Comparison of ENCODE assay signal across 8 mouse cellular contexts in genomic region chr10:99265011-99265694, GRCm38 (mm10). TPM values are rescaled to one million over a fixed set of nuclear protein-coding genes. Genes with fewer than 3 reads are reported as not detected.
DNase-seq lines count a peak whose midpoint lies in the region; ATAC-seq lines count a peak whose summit lies in the region.

No protein-coding gene starts in this region.

- peak; percentile 34 to 47 for DNase-seq in spleen, postnatal 36 days (ENCODE audit: low spot score in 2 of 2)
- no peak for DNase-seq in spleen, postnatal 4 days (ENCODE audit: low spot score in 2 of 2)
- peak; percentile 81 for DNase-seq in embryonic facial prominence, embryonic 11.5 days (ENCODE audit: low spot score)
- DNase-seq in hindbrain, embryonic 11.5 days (ENCODE audit: low spot score), result peak; percentile 66
- peak; percentile 60 for DNase-seq in naive thymus-derived CD4-positive, alpha-beta T cell, adult 2 months (ENCODE audit: low read depth)
- no peak for DNase-seq in urinary bladder, adult 2 months (ENCODE audit: low spot score)
- DNase-seq in cerebellum, adult 9-10 months, result no peak

- peaks cover 7% of the 10 kb centered on the region for H3K4me1 ChIP-seq in embryonic facial prominence, embryonic 11.5 days (ENCODE audit: control insufficient read depth, insufficient read depth, low read length)
- H3K4me1 ChIP-seq in hindbrain, embryonic 11.5 days (replicated peaks; ENCODE audit: control insufficient read depth, insufficient read depth, low read length), result peaks cover 18% of the 10 kb centered on the region
- H3K4me1 ChIP-seq in liver, embryonic 12.5 days, result peaks cover 42% of the 10 kb centered on the region

- H3K27ac ChIP-seq in embryonic facial prominence, embryonic 11.5 days (replicated peaks; ENCODE audit: low read depth, low read length), result peak overlapping the region; percentile 63; the same call in 1 of the 2 replicates
- peak overlapping the region; percentile 54; the same call in 1 of the 2 replicates for H3K27ac ChIP-seq in hindbrain, embryonic 11.5 days (ENCODE audit: low read depth, low read length)
- H3K27ac ChIP-seq in liver, embryonic 12.5 days, result peak overlapping the region; percentile 87

- peak overlapping the region; percentile 93 for H3K9ac ChIP-seq in embryonic facial prominence, embryonic 11.5 days (replicated peaks; ENCODE audit: low read length)
- peak overlapping the region; percentile 82 for H3K9ac ChIP-seq in hindbrain, embryonic 11.5 days (ENCODE audit: low read depth, low read length)
- peak overlapping the region; percentile 72; the same call in 1 of the 2 replicates for H3K9ac ChIP-seq in liver, embryonic 12.5 days

- H3K4me2 ChIP-seq in embryonic facial prominence, embryonic 11.5 days (ENCODE audit: low read depth, low read length), result peak overlapping the region; percentile 86
- peak overlapping the region; percentile 89 for H3K4me2 ChIP-seq in hindbrain, embryonic 11.5 days (replicated peaks; ENCODE audit: low read depth, low read length)
- H3K4me2 ChIP-seq in liver, embryonic 12.5 days, result peak overlapping the region; percentile 81

- ATAC-seq in embryonic facial prominence, embryonic 11.5 days (replicated peaks; ENCODE audit: insufficient number of reproducible peaks, low FRiP score, low TSS enrichment, low read depth), result no peak
- no peak for ATAC-seq in hindbrain, embryonic 11.5 days (ENCODE audit: low FRiP score)
- ATAC-seq in liver, embryonic 12.5 days, result no peak

- no peaks in the 10 kb centered on the region for H3K9me3 ChIP-seq in embryonic facial prominence, embryonic 11.5 days (replicated peaks; ENCODE audit: control insufficient read depth, low read length)
- no peaks in the 10 kb centered on the region for H3K9me3 ChIP-seq in hindbrain, embryonic 11.5 days (ENCODE audit: control insufficient read depth, low read length)
- no peaks in the 10 kb centered on the region for H3K9me3 ChIP-seq in liver, embryonic 12.5 days (replicated peaks)

- H3K27me3 ChIP-seq in embryonic facial prominence, embryonic 11.5 days (ENCODE audit: control insufficient read depth, insufficient read depth, low read length), result no peaks in the 10 kb centered on the region
- H3K27me3 ChIP-seq in hindbrain, embryonic 11.5 days (ENCODE audit: control insufficient read depth, insufficient read depth, low read length), result no peaks in the 10 kb centered on the region
- peaks cover 60% of the 10 kb centered on the region for H3K27me3 ChIP-seq in liver, embryonic 12.5 days (replicated peaks)

- H3K36me3 ChIP-seq in embryonic facial prominence, embryonic 11.5 days (replicated peaks; ENCODE audit: control insufficient read depth, insufficient read depth, low read depth, low read length), result no peaks in the 10 kb centered on the region
- no peaks in the 10 kb centered on the region for H3K36me3 ChIP-seq in hindbrain, embryonic 11.5 days (ENCODE audit: control insufficient read depth, insufficient read depth, low read length)
- 0 out of 2 replicates have a peak, but pooled peaks cover 3% of the 10 kb centered on the region for H3K36me3 ChIP-seq in liver, embryonic 12.5 days

- WGBS in embryonic facial prominence, embryonic 11.5 days, result 1% methylated on average over 7 of the region's 7 CpGs
- 3% methylated on average over 7 of the region's 7 CpGs for WGBS in hindbrain, embryonic 11.5 days
- 14% methylated on average over 7 of the region's 7 CpGs for WGBS in liver, embryonic 12.5 days (ENCODE audit: insufficient replicate concordance)

- H3K4me3 ChIP-seq in embryonic facial prominence, embryonic 11.5 days (ENCODE audit: low read depth, low read length), result peak overlapping the region; percentile 74
- peak overlapping the region; percentile 60 for H3K4me3 ChIP-seq in hindbrain, embryonic 11.5 days (ENCODE audit: low read depth, low read length)
- peak overlapping the region; percentile 62 for H3K4me3 ChIP-seq in liver, embryonic 12.5 days

RNA-seq across cellular contexts. Expression of gene Dusp6, which starts 2.1 kb away (rescaled TPM):
- polyA plus RNA-seq in embryonic facial prominence, embryonic 11.5 days (2014; fragmentation: Nextera tagmentation; extraction: Ambion mirVana), result 115 and 123 TPM in 2 replicates
- polyA plus RNA-seq in hindbrain, embryonic 11.5 days (2014; fragmentation: Nextera tagmentation; extraction: Ambion mirVana), result 41.3 and 48.3 TPM in 2 replicates
- polyA plus RNA-seq in liver, embryonic 12.5 days (2016; fragmentation: Nextera tagmentation; extraction: Ambion mirVana), result 17.9 and 18.7 TPM in 2 replicates
- 27.4 and 29.3 TPM in 2 replicates for polyA plus RNA-seq in urinary bladder, adult 2 months (2012; rRNA removed)

Comparison
In these comparisons a context has a peak if more than half of its experiments do, and no peak if none do; other contexts are left out.
1. DNase-seq: peak in spleen, postnatal 36 days (2 of 2), embryonic facial prominence, embryonic 11.5 days (single experiment), hindbrain, embryonic 11.5 days (single experiment) and naive thymus-derived CD4-positive, alpha-beta T cell, adult 2 months (single experiment); none in spleen, postnatal 4 days (0 of 2), urinary bladder, adult 2 months (single experiment) and cerebellum, adult 9-10 months (single experiment).
2. Peak in every context shown above with its lines, with median percentiles within 50 percentile points of each other: H3K27ac ChIP-seq, H3K4me2 ChIP-seq, H3K4me3 ChIP-seq and H3K9ac ChIP-seq.